Mouse (Mus musculus): Measurements from ENCODE around the gene Trim40. TPM values are rescaled to one million over a fixed set of nuclear protein-coding genes. Genes with fewer than 3 reads are reported as not detected.

Trim40 gene
- polyA plus RNA-seq (2012; ENCODE audit: insufficient read depth, insufficient read length, low replicate concordance, missing spikeins) = not detected in 2 replicates

GRCm38 (mm10) chr17:36890073-36890903, at the start of gene Trim40:
Trim40 (minus strand) TSS chr17:36890123.
- Histone ChIP-seq H3K4me1 (ENCODE audit: control insufficient read depth, insufficient read depth, low read length) (no peaks in the 10 kb centered on the region), H3K4me3 (ENCODE audit: insufficient read depth, low read depth, low read length) (no peak within 1 kb of the TSS), H3K27ac (ENCODE audit: insufficient read depth, low read depth, low read length) (no peak within 1 kb of the TSS)
- TF ChIP-seq CTCF (IDR thresholded peaks at IDR 0.05; ENCODE audit: insufficient read depth, low read depth, low read length) = no peak
- TF ChIP-seq POLR2A (IDR thresholded peaks at IDR 0.05; ENCODE audit: insufficient read depth, low read depth, low read length) = no peak
- WGBS = 86% methylated on average over 5 of the region's 5 CpGs

GRCm38 (mm10) chr17:36938056-36938455, 48.1 kb upstream of the Trim40 start:
- no peak overlapping the region for H3K4me3 ChIP-seq (ENCODE audit: insufficient read depth, low read depth, low read length)
- WGBS = 84% methylated on average over 2 of the region's 2 CpGs
- TF ChIP-seq CTCF (IDR thresholded peaks at IDR 0.05; ENCODE audit: insufficient read depth, low read depth, low read length) = no peak
- no peak for TF ChIP-seq POLR2A (IDR thresholded peaks at IDR 0.05; ENCODE audit: insufficient read depth, low read depth, low read length)
- no peak overlapping the region for H3K27ac ChIP-seq (ENCODE audit: insufficient read depth, low read depth, low read length)
- H3K4me1 ChIP-seq (ENCODE audit: control insufficient read depth, insufficient read depth, low read length) = peaks cover 6% of the 10 kb centered on the region

- Histone ChIP-seq H3K4me3 (ENCODE audit: insufficient read depth, low read depth, low read length) (no peak overlapping the region), H3K27ac (ENCODE audit: insufficient read depth, low read depth, low read length) (no peak overlapping the region), H3K4me1 (ENCODE audit: control insufficient read depth, insufficient read depth, low read length) (no peaks in the 10 kb centered on the region)
- 72% methylated on average over 2 of the region's 2 CpGs for WGBS
- TF ChIP-seq CTCF (IDR thresholded peaks at IDR 0.05; ENCODE audit: insufficient read depth, low read depth, low read length) = no peak
- no peak for TF ChIP-seq POLR2A (IDR thresholded peaks at IDR 0.05; ENCODE audit: insufficient read depth, low read depth, low read length)
Measured at GRCm38 (mm10) chr17:36931806-36932205, 41.9 kb upstream of the Trim40 start.

DNA sequence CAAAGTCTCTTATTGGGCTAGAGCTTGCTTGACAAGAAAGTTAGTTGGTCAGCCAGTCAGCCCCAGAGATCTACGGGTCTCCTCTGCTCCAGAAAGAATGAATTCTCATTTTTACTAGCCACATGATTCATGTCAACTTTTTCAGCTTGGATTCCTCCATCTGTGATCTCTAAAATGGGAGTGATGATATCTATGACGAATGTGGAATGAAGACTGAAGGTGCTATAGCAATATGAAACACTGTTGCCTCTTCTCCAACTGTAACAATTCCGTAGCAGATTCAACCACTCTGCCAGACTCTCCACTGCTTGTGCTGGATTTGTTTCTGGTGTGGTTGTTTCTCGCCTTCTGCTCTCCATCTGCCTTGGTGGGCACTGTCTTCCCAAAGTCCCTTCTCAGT, 41.2 kb upstream of the Trim40 start:
- Histone ChIP-seq H3K4me3 (ENCODE audit: insufficient read depth, low read depth, low read length) (no peak overlapping the region), H3K4me1 (ENCODE audit: control insufficient read depth, insufficient read depth, low read length) (no peaks in the 10 kb centered on the region), H3K27ac (ENCODE audit: insufficient read depth, low read depth, low read length) (no peak overlapping the region)
- no peak for TF ChIP-seq CTCF (IDR thresholded peaks at IDR 0.05; ENCODE audit: insufficient read depth, low read depth, low read length)
- no peak for TF ChIP-seq POLR2A (IDR thresholded peaks at IDR 0.05; ENCODE audit: insufficient read depth, low read depth, low read length)
- 77% methylated on average over 4 of the region's 4 CpGs for WGBS

GRCm38 (mm10) chr17:36930233-36930632, 40.3 kb upstream of the Trim40 start:
- WGBS = 66% methylated on average over 6 of the region's 6 CpGs
- TF ChIP-seq CTCF (IDR thresholded peaks at IDR 0.05; ENCODE audit: insufficient read depth, low read depth, low read length) (no peak), POLR2A (IDR thresholded peaks at IDR 0.05; ENCODE audit: insufficient read depth, low read depth, low read length) (no peak)
- no peak overlapping the region for H3K4me3 ChIP-seq (ENCODE audit: insufficient read depth, low read depth, low read length)
- H3K4me1 ChIP-seq (ENCODE audit: control insufficient read depth, insufficient read depth, low read length) = no peaks in the 10 kb centered on the region
- no peak overlapping the region for H3K27ac ChIP-seq (ENCODE audit: insufficient read depth, low read depth, low read length)

DNA sequence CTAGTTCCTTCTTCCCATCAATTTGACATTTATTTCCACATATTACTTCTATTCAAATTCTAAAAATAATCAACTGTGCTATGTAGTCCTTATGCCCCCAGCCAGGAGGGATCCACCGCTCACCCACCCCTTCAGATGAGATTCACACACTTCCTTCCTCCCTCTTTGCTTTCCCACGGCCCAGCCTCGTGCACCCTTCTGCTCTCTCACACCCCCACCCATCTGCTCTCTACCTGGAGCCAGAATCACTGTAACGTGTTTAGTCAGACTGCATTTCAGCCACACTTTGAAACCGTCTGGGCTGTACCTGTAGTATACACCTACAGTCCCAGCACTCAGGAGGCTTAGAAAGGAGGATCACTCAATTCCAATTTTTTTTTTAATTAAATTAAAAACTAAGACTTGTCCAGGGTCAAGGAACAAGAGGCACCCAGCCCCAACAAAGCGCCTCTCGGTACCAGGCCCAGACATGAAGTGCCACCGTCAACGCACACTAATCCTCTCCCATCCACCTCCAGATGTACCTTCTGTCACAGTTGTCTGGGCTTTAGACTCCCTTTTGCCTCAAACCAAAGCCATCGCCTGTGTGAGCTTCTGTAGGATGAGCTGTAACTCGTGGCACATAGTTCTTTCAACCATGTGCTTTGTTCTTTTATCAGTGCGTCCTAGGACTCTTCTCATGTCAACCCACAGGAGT, 39.5 kb upstream of the Trim40 start:
- no peak overlapping the region for H3K27ac ChIP-seq (ENCODE audit: insufficient read depth, low read depth, low read length)
- WGBS = 78% methylated on average over 12 of the region's 12 CpGs
- no peaks in the 10 kb centered on the region for H3K4me1 ChIP-seq (ENCODE audit: control insufficient read depth, insufficient read depth, low read length)
- TF ChIP-seq POLR2A (IDR thresholded peaks at IDR 0.05; ENCODE audit: insufficient read depth, low read depth, low read length) = no peak
- TF ChIP-seq CTCF (IDR thresholded peaks at IDR 0.05; ENCODE audit: insufficient read depth, low read depth, low read length) = no peak
- no peak overlapping the region for H3K4me3 ChIP-seq (ENCODE audit: insufficient read depth, low read depth, low read length)

- WGBS = 75% methylated on average over 10 of the region's 10 CpGs
Measured at GRCm38 (mm10) chr17:36927496-36928120, 37.7 kb upstream of the Trim40 start.

DNA sequence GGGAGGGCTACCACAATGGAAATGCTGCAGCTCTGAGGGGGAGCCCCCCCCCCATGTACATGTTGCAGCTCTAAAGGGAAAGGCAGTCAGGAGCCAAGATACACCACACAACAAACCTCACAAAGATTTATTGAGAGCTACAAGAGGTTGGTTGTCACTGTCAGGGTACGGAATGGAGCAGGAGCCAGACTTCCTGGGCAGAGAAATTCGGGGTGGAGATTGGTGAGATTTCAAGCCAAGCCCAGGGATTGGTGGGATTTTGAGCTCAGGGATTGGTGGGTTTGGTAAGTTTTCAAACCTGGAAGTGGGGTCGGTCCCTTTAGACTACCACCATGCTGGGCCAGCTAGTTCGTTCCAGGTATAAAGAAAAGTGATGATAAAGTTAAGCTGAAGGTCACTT, 33.6 kb upstream of the Trim40 start:
- no peak overlapping the region for H3K27ac ChIP-seq (ENCODE audit: insufficient read depth, low read depth, low read length)
- no peaks in the 10 kb centered on the region for H3K4me1 ChIP-seq (ENCODE audit: control insufficient read depth, insufficient read depth, low read length)
- 67% methylated on average over 4 of the region's 4 CpGs for WGBS
- H3K4me3 ChIP-seq (ENCODE audit: insufficient read depth, low read depth, low read length) = no peak overlapping the region
- TF ChIP-seq CTCF (IDR thresholded peaks at IDR 0.05; ENCODE audit: insufficient read depth, low read depth, low read length) (no peak), POLR2A (IDR thresholded peaks at IDR 0.05; ENCODE audit: insufficient read depth, low read depth, low read length) (no peak)

More at GRCm38 (mm10) chr17:36927496-36928120, 37.7 kb upstream of the Trim40 start:
- no peak overlapping the region for H3K4me3 ChIP-seq (ENCODE audit: insufficient read depth, low read depth, low read length)
- H3K27ac ChIP-seq (ENCODE audit: insufficient read depth, low read depth, low read length) = no peak overlapping the region
- H3K4me1 ChIP-seq (ENCODE audit: control insufficient read depth, insufficient read depth, low read length) = no peaks in the 10 kb centered on the region
- TF ChIP-seq CTCF (IDR thresholded peaks at IDR 0.05; ENCODE audit: insufficient read depth, low read depth, low read length) (no peak), POLR2A (IDR thresholded peaks at IDR 0.05; ENCODE audit: insufficient read depth, low read depth, low read length) (no peak)

DNA sequence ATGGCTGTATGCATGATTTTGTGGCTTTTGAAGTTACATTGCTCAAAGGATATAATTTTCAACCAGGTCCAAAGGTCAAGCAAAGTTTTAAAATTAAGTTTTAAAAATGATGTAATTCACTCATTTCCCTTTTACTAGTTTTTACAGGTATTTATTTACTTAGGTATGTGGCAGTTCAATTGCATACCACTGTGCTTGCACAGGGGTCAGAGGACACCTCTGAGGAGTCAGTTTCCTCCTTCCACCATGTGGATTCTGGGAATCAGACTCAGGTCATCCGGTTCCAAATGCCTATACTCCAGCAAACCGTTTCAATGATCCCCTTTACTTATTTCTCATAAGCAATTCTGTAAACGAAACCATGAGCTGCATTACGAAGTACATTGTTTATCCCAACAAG, 32.8 kb upstream of the Trim40 start:
- no peak overlapping the region for H3K27ac ChIP-seq (ENCODE audit: insufficient read depth, low read depth, low read length)
- 83% methylated on average over 4 of the region's 4 CpGs for WGBS
- H3K4me1 ChIP-seq (ENCODE audit: control insufficient read depth, insufficient read depth, low read length) = no peaks in the 10 kb centered on the region
- H3K4me3 ChIP-seq (ENCODE audit: insufficient read depth, low read depth, low read length) = no peak overlapping the region
- TF ChIP-seq POLR2A (IDR thresholded peaks at IDR 0.05; ENCODE audit: insufficient read depth, low read depth, low read length) = no peak
- TF ChIP-seq CTCF (IDR thresholded peaks at IDR 0.05; ENCODE audit: insufficient read depth, low read depth, low read length) = no peak
